Mouse (Mus musculus) megakaryocyte, embryonic 14.5 days (primary cell): Measurements from ENCODE around the gene Amot.

Experiments
- FLI1 ChIP-seq: IDR thresholded peaks from 2 replicates; pipeline ENCODE4 v1.6.1; 2012; ENCODE audit warnings: low read length, inconsistent platforms, mixed read lengths
- GATA1 ChIP-seq: IDR thresholded peaks from 3 replicates; pipeline ENCODE4 v1.6.1; 2012; ENCODE audit warnings: mixed read lengths, low read length, inconsistent platforms, borderline replicate concordance

- no peak for TF ChIP-seq FLI1
- no peak for TF ChIP-seq GATA1
Measured at GRCm38 (mm10) chrX:145477725-145478194, 27.2 kb downstream of the Amot start.
